25 mouse cellular contexts compared by ENCODE assay signal in the genomic region with DNA sequence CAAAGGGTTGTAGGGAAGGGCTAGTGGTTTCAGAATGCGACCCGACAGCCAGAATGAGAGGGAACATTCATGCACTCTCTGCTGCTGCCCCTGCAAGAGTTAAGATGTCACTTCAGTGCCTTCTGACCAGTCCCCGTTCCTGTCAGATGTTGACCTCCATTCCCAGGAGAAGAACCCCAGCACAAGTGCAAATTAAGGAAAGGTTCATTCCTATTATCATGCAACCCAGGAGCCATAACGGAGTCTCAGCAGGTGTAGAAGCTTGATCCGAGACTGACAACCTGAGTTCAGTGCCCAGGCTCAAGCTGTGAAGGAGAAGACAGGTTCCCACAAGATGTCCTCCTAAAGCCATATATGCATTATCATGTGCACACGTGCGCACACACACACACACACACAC.
A peak's percentile ranks its signal among the peaks of the same experiment; 100 is the strongest.
DNase-seq lines count a peak whose midpoint lies in the region; ATAC-seq lines count a peak whose summit lies in the region.
"Had no signal": no experiment of that assay in that cellular context is flagged by ENCODE, and none has a peak within 500 bp of the region (broad histone marks: within the 10 kb centered on the region; RNA-seq: fewer than 3 reads in every experiment).

No protein-coding gene starts in this region.

- no peak overlapping the region for H3K4me3 ChIP-seq in heart, embryonic 10.5 days

- H3K36me3 ChIP-seq in heart, embryonic 10.5 days = no peaks in the 10 kb centered on the region
- H3K36me3 ChIP-seq: G1E had no signal

- H3K4me1 ChIP-seq in heart, embryonic 10.5 days = peaks cover 6% of the 10 kb centered on the region; the same call in 1 of the 2 replicates

- peak; percentile 18 for DNase-seq in heart, adult 11 months
- no peak for DNase-seq in heart, embryonic 10.5 days (ENCODE audit: low spot score)
- DNase-seq in ES-CJ7 (ENCODE audit: low read depth, low spot score) (peak; percentile 44), R1 (ENCODE audit: low read depth, low spot score) (peak; percentile 34), ZHBTc4 (ENCODE audit: low read depth, low spot score) (peak; percentile 41)
- DNase-seq in adrenal gland, postnatal 14 days = no peak
- DNase-seq in urinary bladder, postnatal 25 days (ENCODE audit: low spot score) = no peak
- DNase-seq: adrenal gland, adult 2 months; adrenal gland, adult 8-10 months; adrenal gland, postnatal 10 days; adrenal gland, postnatal 25 days; adrenal gland, postnatal 36 days; B cell, adult 2 months; cerebellum, adult 11 months; cerebellum, adult 11-12 months; cerebellum, adult 18-20 months; cerebellum, adult 2 months; cerebellum, adult 8-10 months; cerebellum, adult 9-10 months had no signal

- no peak for ATAC-seq in inflammation-experienced regulatory T-cells, adult 6 months
- ATAC-seq: activated CD4-positive, CD25-positive, alpha-beta regulatory T cell, adult 4 months; CD4-positive, CD25-positive, alpha-beta regulatory T cell, adult 4 months; Patski had no signal

- H3K9me3 ChIP-seq in heart, embryonic 10.5 days = no peaks in the 10 kb centered on the region

- WGBS in heart, embryonic 10.5 days = 78% methylated on average over 7 of the region's 7 CpGs

- no peak overlapping the region for H3K27ac ChIP-seq in heart, embryonic 10.5 days

- H3K27me3 ChIP-seq in heart, embryonic 10.5 days (ENCODE audit: insufficient read depth, poor library complexity, severe bottlenecking) = no peaks in the 10 kb centered on the region
- H3K27me3 ChIP-seq: CH12.LX, Patski had no signal

Comparison
In these comparisons a context has a peak if more than half of its experiments do, and no peak if none do; other contexts are left out.
1. DNase-seq: peak in heart, adult 11 months (single experiment), ES-CJ7 (single experiment), R1 (single experiment) and ZHBTc4 (single experiment); none in heart, embryonic 10.5 days (single experiment), adrenal gland, postnatal 14 days (single experiment) and urinary bladder, postnatal 25 days (single experiment).